15 mouse cellular contexts compared by ENCODE assay signal in genomic region chr17:34744206-34744605, GRCm38 (mm10). TPM values are rescaled to one million over a fixed set of nuclear protein-coding genes. Genes with fewer than 3 reads are reported as not detected.
"Had no signal": no experiment of that assay in that cellular context is flagged by ENCODE, and none has a peak within 500 bp of the region (broad histone marks: within the 10 kb centered on the region; RNA-seq: fewer than 3 reads in every experiment).

No protein-coding gene starts in this region.

- ATAC-seq: intestine, embryonic 16.5 days; midbrain, embryonic 15.5 days had no signal

- H3K27ac ChIP-seq: kidney, embryonic 15.5 days; limb, embryonic 12.5 days; liver, embryonic 14.5 days; lung, embryonic 15.5 days; macrophage; midbrain, embryonic 15.5 days; neural tube, embryonic 12.5 days had no signal

- H3K36me3 ChIP-seq: kidney, embryonic 15.5 days; limb, embryonic 12.5 days; lung, embryonic 15.5 days; midbrain, embryonic 15.5 days; neural tube, embryonic 12.5 days had no signal

- H3K9ac ChIP-seq: kidney, embryonic 15.5 days; limb, embryonic 12.5 days; liver, embryonic 14.5 days; lung, embryonic 15.5 days; midbrain, embryonic 15.5 days; neural tube, embryonic 12.5 days had no signal

- H3K4me1 ChIP-seq: kidney, embryonic 15.5 days; limb, embryonic 12.5 days; lung, embryonic 15.5 days; megakaryocyte, embryonic 14.5 days; midbrain, embryonic 15.5 days; neural tube, embryonic 12.5 days had no signal

- H3K9me3 ChIP-seq: lung, embryonic 15.5 days; midbrain, embryonic 15.5 days; neural tube, embryonic 12.5 days had no signal

- H3K4me2 ChIP-seq: kidney, embryonic 15.5 days; limb, embryonic 12.5 days; lung, embryonic 15.5 days; midbrain, embryonic 11.5 days; midbrain, embryonic 15.5 days; neural tube, embryonic 12.5 days had no signal

- H3K27me3 ChIP-seq: kidney, embryonic 15.5 days; limb, embryonic 12.5 days; lung, embryonic 15.5 days; midbrain, embryonic 15.5 days; neural tube, embryonic 12.5 days had no signal

- H3K4me3 ChIP-seq: kidney, embryonic 15.5 days; limb, embryonic 12.5 days; lung, embryonic 15.5 days; megakaryocyte, embryonic 14.5 days; midbrain, embryonic 15.5 days; neural tube, embryonic 12.5 days had no signal

- DNase-seq: kidney, postnatal 14 days; layer of hippocampus, postnatal 36 days; lung, postnatal 14 days; right cerebral cortex, postnatal 25 days; thymus, postnatal 36 days had no signal

RNA-seq across cellular contexts. Expression of gene C4b, which starts 0.5 kb away (rescaled TPM):
- polyA plus RNA-seq: limb, embryonic 12.5 days; midbrain, embryonic 11.5 days; neural tube, embryonic 12.5 days had no signal
